In the genomic region with DNA sequence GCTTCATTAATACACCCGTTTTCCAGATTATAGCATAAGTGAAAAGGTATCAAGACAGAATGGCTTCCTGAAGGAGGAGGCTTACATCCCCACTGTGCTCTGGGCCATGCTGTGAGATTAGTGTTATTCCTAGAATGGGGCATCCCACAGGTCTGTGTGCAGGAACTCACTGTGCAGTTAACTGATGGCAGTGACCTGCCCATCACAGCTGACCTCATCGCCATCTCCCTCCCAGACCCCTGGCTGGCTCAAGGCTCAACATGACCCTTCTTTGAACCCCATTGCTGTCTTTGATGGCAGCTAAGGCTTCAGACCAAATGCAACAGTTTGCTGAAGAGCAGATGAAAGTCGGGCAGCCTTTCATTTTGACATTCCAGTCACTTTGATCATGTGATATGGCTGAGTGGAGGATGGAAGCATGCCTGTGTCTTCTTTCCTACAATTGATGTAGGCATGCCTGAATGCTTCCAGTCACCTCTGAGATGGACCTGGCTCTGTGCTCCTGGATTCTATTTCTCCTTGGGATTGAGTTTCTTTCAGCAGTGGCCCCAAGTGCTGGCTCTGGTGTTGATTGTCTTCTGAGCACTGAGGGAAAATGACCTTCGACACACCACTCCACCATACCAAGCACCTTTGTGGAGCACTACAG, we compare ENCODE assay signal across 17 mouse cellular contexts.
"Had no signal": no experiment of that assay in that cellular context is flagged by ENCODE, and none has a peak within 500 bp of the region (broad histone marks: within the 10 kb centered on the region; RNA-seq: fewer than 3 reads in every experiment).

No protein-coding gene starts in this region.

- DNase-seq: liver, postnatal 0 days; lung, adult 2 months; lung, postnatal 14 days; lung, postnatal 36 days; right cerebral cortex, postnatal 14 days; thymus, adult 2 months; thymus, postnatal 25 days; thymus, postnatal 4 days had no signal

- H3K27me3 ChIP-seq: lung, embryonic 15.5 days; midbrain, embryonic 13.5 days; midbrain, embryonic 15.5 days; neural tube, embryonic 12.5 days; stomach, embryonic 15.5 days had no signal

- H3K4me3 ChIP-seq: lung, embryonic 15.5 days; midbrain, embryonic 13.5 days; midbrain, embryonic 15.5 days; neural tube, embryonic 12.5 days; stomach, embryonic 15.5 days had no signal

- H3K4me1 ChIP-seq: lung, embryonic 15.5 days; stomach, embryonic 15.5 days had no signal

- H3K9ac ChIP-seq: liver, postnatal 0 days; lung, embryonic 15.5 days; midbrain, embryonic 13.5 days; midbrain, embryonic 15.5 days; neural tube, embryonic 12.5 days; stomach, embryonic 15.5 days had no signal

- H3K4me2 ChIP-seq: lung, embryonic 15.5 days; midbrain, embryonic 11.5 days; midbrain, embryonic 13.5 days; midbrain, embryonic 15.5 days; neural tube, embryonic 12.5 days; stomach, embryonic 15.5 days had no signal

- H3K9me3 ChIP-seq: lung, embryonic 15.5 days; midbrain, embryonic 13.5 days; midbrain, embryonic 15.5 days; neural tube, embryonic 12.5 days; stomach, embryonic 15.5 days had no signal

- ATAC-seq: liver, postnatal 0 days; lung, postnatal 0 days; midbrain, embryonic 13.5 days; midbrain, embryonic 15.5 days had no signal

- H3K36me3 ChIP-seq: lung, embryonic 15.5 days; midbrain, embryonic 13.5 days; midbrain, embryonic 15.5 days; neural tube, embryonic 12.5 days; stomach, embryonic 15.5 days had no signal

- H3K27ac ChIP-seq: lung, embryonic 15.5 days; macrophage; midbrain, embryonic 13.5 days; midbrain, embryonic 15.5 days; neural tube, embryonic 12.5 days; stomach, embryonic 15.5 days; stomach, postnatal 0 days had no signal
